In the genomic region with DNA sequence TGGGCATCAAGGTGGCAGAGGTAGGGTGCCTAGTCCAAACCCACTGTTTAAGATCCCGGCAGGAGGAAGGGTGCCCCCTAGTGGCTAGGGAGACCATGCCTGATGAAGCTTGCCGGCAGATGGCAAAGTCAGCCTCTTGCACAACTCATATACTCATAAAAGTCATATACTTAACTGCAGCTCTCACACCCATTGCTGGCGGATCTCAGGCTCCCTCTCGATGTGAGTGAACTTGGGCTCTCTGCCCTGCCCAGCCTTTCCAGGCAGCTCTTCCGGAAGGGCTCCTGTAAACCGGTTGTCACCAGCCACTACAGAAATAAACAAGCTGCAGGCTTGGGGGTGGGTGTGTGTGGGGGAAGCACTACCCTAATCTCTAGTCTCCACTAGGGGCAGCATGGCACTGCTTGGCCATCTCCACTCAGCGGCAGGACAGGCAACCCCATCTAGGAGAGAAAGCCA, we compare ENCODE assay signal across 8 mouse cellular contexts. TPM values are rescaled to one million over a fixed set of nuclear protein-coding genes. Genes with fewer than 3 reads are reported as not detected.
DNase-seq lines count a peak whose midpoint lies in the region; ATAC-seq lines count a peak whose summit lies in the region.

No protein-coding gene starts in this region.

- no peaks in the 10 kb centered on the region for H3K36me3 ChIP-seq in heart, embryonic 15.5 days
- H3K36me3 ChIP-seq in liver, embryonic 15.5 days (replicated peaks) = peaks cover 4% of the 10 kb centered on the region
- no peaks in the 10 kb centered on the region for H3K36me3 ChIP-seq in neural tube, embryonic 12.5 days

- no peaks in the 10 kb centered on the region for H3K9me3 ChIP-seq in heart, embryonic 15.5 days (replicated peaks)
- no peaks in the 10 kb centered on the region for H3K9me3 ChIP-seq in liver, embryonic 15.5 days (replicated peaks)
- no peaks in the 10 kb centered on the region for H3K9me3 ChIP-seq in neural tube, embryonic 12.5 days

- peak; percentile 52 for ATAC-seq in CD4-positive, CD25-positive, alpha-beta regulatory T cell, adult 4 months
- ATAC-seq in heart, embryonic 15.5 days (replicated peaks; ENCODE audit: insufficient number of reproducible peaks, insufficient read depth, low FRiP score, low read depth) = no peak
- no peak for ATAC-seq in liver, embryonic 15.5 days (ENCODE audit: insufficient read depth)
- no peak for ATAC-seq in neural tube, embryonic 12.5 days (ENCODE audit: low FRiP score, low read depth)

- peak overlapping the region; percentile 36 for H3K4me3 ChIP-seq in heart, embryonic 15.5 days
- peak overlapping the region; percentile 44 for H3K4me3 ChIP-seq in liver, embryonic 15.5 days (replicated peaks)
- H3K4me3 ChIP-seq in neural tube, embryonic 12.5 days = no peak overlapping the region

- peaks cover 28% of the 10 kb centered on the region for H3K27me3 ChIP-seq in heart, embryonic 15.5 days
- H3K27me3 ChIP-seq in liver, embryonic 15.5 days = peaks cover 25% of the 10 kb centered on the region
- H3K27me3 ChIP-seq in neural tube, embryonic 12.5 days (replicated peaks) = peaks cover 9% of the 10 kb centered on the region; the same call in 1 of the 2 replicates

- H3K9ac ChIP-seq in heart, embryonic 15.5 days = peak overlapping the region; percentile 21
- peak overlapping the region; percentile 46 for H3K9ac ChIP-seq in liver, embryonic 15.5 days
- no peak overlapping the region for H3K9ac ChIP-seq in neural tube, embryonic 12.5 days

- peak; percentile 81 for DNase-seq in c-Kit-negative CD71-positive TER-119-positive erythroid progenitor cells, embryonic 14.5 days (ENCODE audit: low read depth, low spot score)
- DNase-seq in fibroblast of lung, adult 2 months (ENCODE audit: low read depth) = peak; percentile 87
- DNase-seq in kidney, postnatal 25 days = peak; percentile 93 to 95
- DNase-seq in telencephalon, adult 2 months (ENCODE audit: low read depth, low spot score) = peak; percentile 81

- H3K4me1 ChIP-seq in heart, embryonic 15.5 days (replicated peaks) = peaks cover 21% of the 10 kb centered on the region
- peaks cover 40% of the 10 kb centered on the region for H3K4me1 ChIP-seq in liver, embryonic 15.5 days (replicated peaks)
- peaks cover 19% of the 10 kb centered on the region for H3K4me1 ChIP-seq in neural tube, embryonic 12.5 days

- H3K4me2 ChIP-seq in heart, embryonic 15.5 days = peak overlapping the region; percentile 59
- peak overlapping the region; percentile 70 for H3K4me2 ChIP-seq in liver, embryonic 15.5 days
- peak overlapping the region; percentile 38 for H3K4me2 ChIP-seq in neural tube, embryonic 12.5 days (replicated peaks)

- peak overlapping the region; percentile 73 for H3K27ac ChIP-seq in heart, embryonic 15.5 days
- peak overlapping the region; percentile 71 for H3K27ac ChIP-seq in liver, embryonic 15.5 days (replicated peaks)
- H3K27ac ChIP-seq in neural tube, embryonic 12.5 days = no peak overlapping the region

- under 1% methylated on average over 7 of the region's 7 CpGs for WGBS in heart, embryonic 15.5 days
- WGBS in liver, embryonic 15.5 days (ENCODE audit: insufficient replicate concordance) = under 1% methylated on average over 7 of the region's 7 CpGs
- 0% methylated on average over 7 of the region's 7 CpGs for WGBS in neural tube, embryonic 12.5 days

RNA-seq across cellular contexts. Expression of gene Tubb4b, which starts 4.0 kb away (rescaled TPM):
- 100 to 1,000 TPM in 1 of 2 experiments, 10 to 100 TPM in 1; 94.5 to 120 TPM for polyA plus RNA-seq in CD4-positive, CD25-positive, alpha-beta regulatory T cell, adult 4 months (2017; shearing (Covaris generic))
- 358 and 463 TPM in 2 replicates for polyA plus RNA-seq in heart, embryonic 15.5 days (2015; fragmentation: Nextera tagmentation; extraction: Ambion mirVana)
- polyA plus RNA-seq in liver, embryonic 15.5 days (2015; fragmentation: Nextera tagmentation; extraction: Ambion mirVana) = 695 and 769 TPM in 2 replicates
- polyA plus RNA-seq in neural tube, embryonic 12.5 days (2016; fragmentation: Nextera tagmentation; extraction: Ambion mirVana) = 424 and 437 TPM in 2 replicates

RNA-seq across cellular contexts. Expression of gene Slc34a3, which starts 5.7 kb away (rescaled TPM):
- polyA plus RNA-seq in CD4-positive, CD25-positive, alpha-beta regulatory T cell, adult 4 months (2017; shearing (Covaris generic)) = not detected
- not detected in 2 replicates for polyA plus RNA-seq in heart, embryonic 15.5 days (2015; fragmentation: Nextera tagmentation; extraction: Ambion mirVana)
- polyA plus RNA-seq in liver, embryonic 15.5 days (2015; fragmentation: Nextera tagmentation; extraction: Ambion mirVana) = not detected in 2 replicates
- not detected in 2 replicates for polyA plus RNA-seq in neural tube, embryonic 12.5 days (2016; fragmentation: Nextera tagmentation; extraction: Ambion mirVana)

RNA-seq across cellular contexts. Expression of gene Rnf224, which starts 8.1 kb away (rescaled TPM):
- not detected for polyA plus RNA-seq in CD4-positive, CD25-positive, alpha-beta regulatory T cell, adult 4 months (2017; shearing (Covaris generic))
- not detected in 2 replicates for polyA plus RNA-seq in heart, embryonic 15.5 days (2015; fragmentation: Nextera tagmentation; extraction: Ambion mirVana)
- polyA plus RNA-seq in liver, embryonic 15.5 days (2015; fragmentation: Nextera tagmentation; extraction: Ambion mirVana) = not detected in 2 replicates
- not detected in 2 replicates for polyA plus RNA-seq in neural tube, embryonic 12.5 days (2016; fragmentation: Nextera tagmentation; extraction: Ambion mirVana)

RNA-seq across cellular contexts. Expression of gene Fam166a, which starts 9.9 kb away (rescaled TPM):
- polyA plus RNA-seq in CD4-positive, CD25-positive, alpha-beta regulatory T cell, adult 4 months (2017; shearing (Covaris generic)) = not detected
- polyA plus RNA-seq in heart, embryonic 15.5 days (2015; fragmentation: Nextera tagmentation; extraction: Ambion mirVana) = 0.57 and 0.65 TPM in 2 replicates
- polyA plus RNA-seq in liver, embryonic 15.5 days (2015; fragmentation: Nextera tagmentation; extraction: Ambion mirVana) = 1.0 TPM in 1 of 2 replicates, not detected in the other
- polyA plus RNA-seq in neural tube, embryonic 12.5 days (2016; fragmentation: Nextera tagmentation; extraction: Ambion mirVana) = not detected in 2 replicates

RNA-seq across cellular contexts. Expression of gene Rnf208, which starts 13.6 kb away (rescaled TPM):
- under 1 TPM; 0.38 to 0.57 TPM for polyA plus RNA-seq in CD4-positive, CD25-positive, alpha-beta regulatory T cell, adult 4 months (2017; shearing (Covaris generic))
- polyA plus RNA-seq in heart, embryonic 15.5 days (2015; fragmentation: Nextera tagmentation; extraction: Ambion mirVana) = 4.3 and 6.0 TPM in 2 replicates
- polyA plus RNA-seq in liver, embryonic 15.5 days (2015; fragmentation: Nextera tagmentation; extraction: Ambion mirVana) = 0.31 and 0.59 TPM in 2 replicates
- 46.1 and 47.5 TPM in 2 replicates for polyA plus RNA-seq in neural tube, embryonic 12.5 days (2016; fragmentation: Nextera tagmentation; extraction: Ambion mirVana)
